Mouse (Mus musculus) bone marrow macrophage, adult 2 months (primary cell): ENCODE results near the gene Kif17.

Experiments
- CTCF ChIP-seq: IDR thresholded peaks from 2 replicates; pipeline ENCODE4 v1.5.1; 2012; ENCODE audit warnings: low read depth, mild to moderate bottlenecking, low read length, moderate library complexity
- POLR2A ChIP-seq: IDR thresholded peaks from 2 replicates; pipeline ENCODE4 v1.6.1; 2012; ENCODE audit warnings: mild to moderate bottlenecking, low read depth, low read length, borderline replicate concordance

DNA sequence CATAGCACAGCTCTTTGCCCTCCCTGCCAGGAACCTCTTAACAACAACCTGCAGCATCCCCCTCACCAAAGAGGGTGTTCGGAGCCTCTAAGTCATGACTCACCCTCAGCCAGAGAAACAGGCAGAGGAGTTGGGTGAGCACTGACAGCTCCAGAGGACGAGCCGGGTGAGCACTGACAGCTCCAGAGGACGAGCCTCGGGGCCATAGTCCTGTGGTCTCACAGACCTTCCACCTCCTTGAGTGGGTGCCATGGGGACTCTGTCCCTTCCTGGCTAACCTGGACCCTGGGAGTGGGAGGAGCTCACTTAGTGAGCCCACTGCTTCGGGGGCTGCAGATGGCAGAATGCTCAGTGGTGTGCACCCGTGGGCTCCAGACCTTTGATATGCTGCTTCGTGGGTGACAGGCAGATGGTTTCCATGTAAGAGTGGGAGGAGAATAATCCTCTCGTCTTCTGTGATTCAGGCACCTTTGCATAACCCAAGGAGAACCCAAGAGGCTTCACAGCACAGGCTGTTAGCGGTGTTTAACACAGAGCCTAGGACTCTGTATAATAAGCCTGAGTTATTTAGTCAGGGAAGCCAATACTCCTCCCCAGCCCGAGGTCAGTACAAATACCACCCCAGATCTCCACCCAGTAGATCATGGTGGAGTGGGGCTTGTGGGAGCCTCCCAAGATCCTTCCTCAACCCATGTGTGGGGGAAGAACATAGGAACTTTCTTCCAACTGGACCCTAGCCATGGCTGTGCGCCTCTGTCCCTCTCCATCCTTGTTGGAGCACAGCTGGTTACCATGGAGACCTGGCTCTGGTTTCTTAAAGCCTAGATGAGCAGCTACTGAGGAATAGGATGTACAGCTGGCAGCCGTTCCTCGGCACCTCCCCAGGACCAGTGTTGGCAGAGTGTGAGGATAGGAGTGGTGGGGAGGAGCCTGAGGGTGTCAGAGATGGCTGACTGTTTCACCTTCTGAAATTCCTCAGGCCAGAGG lies 22.1 kb downstream of the Kif17 start:
- TF ChIP-seq CTCF (no peak), POLR2A (no peak)
